Mouse (Mus musculus): ENCODE results near the gene Plcd1. TPM values are rescaled to one million over a fixed set of nuclear protein-coding genes. Genes with fewer than 3 reads are reported as not detected.

Gene Plcd1
- polyA plus RNA-seq, 1 experiment from 2014 or later = 21.0 TPM

DNA sequence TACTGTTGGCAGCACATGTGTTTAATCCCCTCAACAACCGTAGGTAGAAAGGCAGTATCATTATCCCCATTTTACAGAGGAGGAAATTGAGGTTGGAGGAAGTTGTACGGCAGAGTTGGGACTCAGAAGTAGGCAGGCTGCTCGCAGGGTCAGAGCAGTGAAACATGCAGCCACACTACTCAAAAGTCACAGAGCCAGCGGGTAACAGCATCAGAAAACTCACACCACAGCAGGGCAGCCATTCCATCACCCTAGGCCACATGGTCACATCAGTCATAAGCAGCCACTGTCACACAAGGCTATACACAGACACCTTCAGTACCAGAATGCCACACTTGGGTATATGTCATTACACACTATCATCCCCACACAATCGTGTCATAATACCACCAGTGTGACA is 6.0 kb downstream of the Plcd1 start:
- Histone ChIP-seq H3K4me2 (replicated peaks) (peak overlapping the region; percentile 47; the same call in 1 of the 2 replicates), H3K27me3 (peaks cover 45% of the 10 kb centered on the region), H3K9me3 (no peaks in the 10 kb centered on the region), H3K4me1 (replicated peaks) (peaks cover 51% of the 10 kb centered on the region), H3K27ac (no peak overlapping the region), H3K9ac (replicated peaks) (no peak overlapping the region), H3K36me3 (peaks cover 3% of the 10 kb centered on the region; the same call in 1 of the 2 replicates), H3K4me3 (replicated peaks) (no peak overlapping the region)
- no peak for ATAC-seq
- WGBS = 91% methylated on average over 5 of the region's 5 CpGs

DNA sequence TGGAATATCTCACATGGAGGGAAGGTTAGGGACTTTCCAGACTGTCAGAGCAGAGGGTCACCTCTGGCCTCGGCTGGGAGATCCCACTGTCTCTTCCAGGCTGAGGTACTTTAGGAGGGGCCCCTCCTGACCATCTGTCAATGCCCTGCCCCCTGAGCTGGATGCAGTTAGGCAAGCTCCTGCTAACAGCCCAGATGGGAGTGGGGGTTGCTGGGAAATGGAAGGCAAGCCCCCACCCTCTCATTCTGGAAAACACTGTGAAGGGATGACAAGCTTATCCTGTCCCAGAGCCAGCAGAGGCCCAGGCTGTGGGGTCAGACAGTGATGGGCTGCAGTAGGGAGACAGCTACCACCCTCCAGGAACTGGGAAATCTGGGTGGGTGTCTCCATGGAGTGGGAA is 6.9 kb downstream of the Plcd1 start:
- ATAC-seq = no peak
- H3K27ac ChIP-seq = no peak overlapping the region
- no peak overlapping the region for H3K4me2 ChIP-seq (replicated peaks)
- H3K9ac ChIP-seq (replicated peaks) = no peak overlapping the region
- H3K9me3 ChIP-seq = no peaks in the 10 kb centered on the region
- WGBS = 29% methylated on average over 1 of the region's 1 CpGs
- no peak overlapping the region for H3K4me3 ChIP-seq (replicated peaks)
- peaks cover 3% of the 10 kb centered on the region; the same call in 1 of the 2 replicates for H3K36me3 ChIP-seq
- peaks cover 36% of the 10 kb centered on the region for H3K27me3 ChIP-seq
- H3K4me1 ChIP-seq (replicated peaks) = peaks cover 51% of the 10 kb centered on the region

GRCm38 (mm10) chr9:119083966-119084365 is 9.3 kb downstream of the Plcd1 start:
- Histone ChIP-seq H3K9me3 (no peaks in the 10 kb centered on the region), H3K36me3 (peaks cover 14% of the 10 kb centered on the region), H3K4me1 (replicated peaks) (peaks cover 46% of the 10 kb centered on the region), H3K27me3 (peaks cover 24% of the 10 kb centered on the region), H3K27ac (no peak overlapping the region), H3K4me3 (replicated peaks) (no peak overlapping the region), H3K4me2 (replicated peaks) (no peak overlapping the region), H3K9ac (replicated peaks) (no peak overlapping the region)
- no peak for ATAC-seq
- 86% methylated on average over 10 of the region's 10 CpGs for WGBS

DNA sequence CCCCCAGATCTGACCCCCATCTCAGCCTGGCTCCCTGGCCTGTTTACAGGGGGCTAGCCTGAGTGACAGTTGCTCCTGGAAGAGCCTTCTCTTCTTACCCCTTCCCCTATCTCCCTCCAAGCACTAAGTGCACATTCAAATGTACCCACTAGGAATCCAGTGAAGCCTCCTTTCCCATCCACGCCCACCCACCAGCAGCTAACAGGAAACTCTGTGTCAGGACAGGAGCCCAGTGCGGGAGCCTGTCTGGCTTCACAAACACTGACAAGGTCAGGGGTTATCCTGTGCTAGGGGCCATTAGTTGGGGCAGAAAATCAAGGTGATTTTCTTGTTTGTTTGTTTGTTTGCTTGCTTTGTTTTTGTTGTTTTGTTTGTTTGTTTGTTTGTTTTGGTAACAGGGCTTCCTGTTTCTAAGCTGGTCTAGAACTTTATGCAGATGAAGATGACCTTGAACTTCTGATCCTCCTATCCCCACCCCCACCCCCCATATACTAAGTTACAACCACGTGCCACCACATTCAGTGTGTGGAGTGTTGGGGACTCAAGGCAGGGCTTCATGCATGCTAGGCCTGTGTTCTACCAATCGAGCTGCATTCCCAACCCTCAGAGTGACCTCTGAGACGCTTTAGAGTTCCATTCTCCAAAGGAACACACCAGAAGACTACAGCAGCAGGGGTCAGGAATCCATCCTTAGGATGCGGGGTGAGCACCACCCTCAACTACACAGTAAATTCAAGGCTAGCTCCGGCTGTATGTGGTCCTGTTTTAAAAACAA is 10.5 kb downstream of the Plcd1 start:
- Histone ChIP-seq H3K9ac (replicated peaks) (no peak overlapping the region), H3K36me3 (peaks cover 22% of the 10 kb centered on the region), H3K27ac (peak overlapping the region; percentile 82), H3K4me2 (replicated peaks) (no peak overlapping the region), H3K27me3 (peaks cover 20% of the 10 kb centered on the region), H3K4me3 (replicated peaks) (no peak overlapping the region), H3K9me3 (no peaks in the 10 kb centered on the region), H3K4me1 (replicated peaks) (peaks cover 37% of the 10 kb centered on the region)
- 62% methylated on average over 7 of the region's 7 CpGs for WGBS
- ATAC-seq = peak; percentile 22

DNA sequence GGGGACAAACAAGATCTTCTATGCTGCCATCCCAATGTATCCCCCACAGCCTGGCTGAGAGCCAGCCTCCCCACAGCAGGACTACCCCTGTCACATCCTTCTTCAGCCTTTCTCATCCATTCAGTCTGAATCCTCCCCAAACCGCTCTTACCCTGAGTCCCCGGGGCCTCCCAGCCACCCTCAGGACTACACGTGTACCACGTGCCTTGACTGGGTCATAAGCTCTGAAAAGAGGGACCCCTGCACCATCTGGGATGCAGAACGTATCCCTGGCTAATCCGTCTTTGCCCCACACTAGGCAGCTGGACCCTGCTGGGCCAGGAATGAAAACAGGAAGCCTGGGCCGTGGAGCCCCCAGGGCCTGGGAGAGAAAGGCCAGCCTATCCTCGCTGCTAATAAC is 11.3 kb downstream of the Plcd1 start:
- Histone ChIP-seq H3K4me1 (replicated peaks) (peaks cover 29% of the 10 kb centered on the region), H3K27me3 (peaks cover 13% of the 10 kb centered on the region), H3K36me3 (peaks cover 25% of the 10 kb centered on the region), H3K27ac (peak overlapping the region; percentile 82), H3K4me2 (replicated peaks) (no peak overlapping the region), H3K9me3 (no peaks in the 10 kb centered on the region), H3K9ac (replicated peaks) (0 out of 2 replicates have a peak overlapping the region, but pooled peaks have one; percentile 36), H3K4me3 (replicated peaks) (no peak overlapping the region)
- 2% methylated on average over 8 of the region's 8 CpGs for WGBS
- ATAC-seq = peak; percentile 89

GRCm38 (mm10) chr9:119080040-119080675 is 13.1 kb downstream of the Plcd1 start:
- WGBS = 90% methylated on average over 5 of the region's 5 CpGs
- H3K27ac ChIP-seq = no peak overlapping the region
- peaks cover 7% of the 10 kb centered on the region for H3K27me3 ChIP-seq
- peaks cover 44% of the 10 kb centered on the region for H3K36me3 ChIP-seq
- H3K4me2 ChIP-seq (replicated peaks) = no peak overlapping the region
- no peak overlapping the region for H3K9ac ChIP-seq (replicated peaks)
- H3K4me1 ChIP-seq (replicated peaks) = peaks cover 19% of the 10 kb centered on the region
- H3K4me3 ChIP-seq (replicated peaks) = no peak overlapping the region
- no peaks in the 10 kb centered on the region for H3K9me3 ChIP-seq
- ATAC-seq = no peak

DNA sequence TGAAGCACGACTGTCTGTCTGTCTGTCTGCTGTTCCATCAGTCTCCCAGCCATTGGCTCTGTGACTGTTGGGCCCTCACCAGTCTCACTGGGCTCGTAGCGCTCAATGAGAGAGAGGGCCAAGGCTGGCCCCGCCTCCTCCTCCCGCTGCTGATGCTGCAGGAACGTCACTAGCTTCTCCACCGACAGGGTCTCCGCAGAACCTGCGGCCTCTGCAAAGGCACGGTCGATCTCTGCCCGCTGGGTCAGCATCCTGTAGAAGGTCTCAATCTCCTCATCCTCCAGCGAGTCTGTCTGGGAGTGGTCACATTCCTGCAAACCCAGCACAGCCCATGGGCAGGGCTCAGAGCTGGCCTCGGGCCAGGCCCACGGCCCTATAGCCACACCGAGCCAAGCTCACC is 17.6 kb downstream of the Plcd1 start:
- Histone ChIP-seq H3K9me3 (no peaks in the 10 kb centered on the region), H3K27me3 (peaks cover 2% of the 10 kb centered on the region; the same call in 1 of the 2 replicates), H3K4me2 (replicated peaks) (no peak overlapping the region), H3K27ac (no peak overlapping the region), H3K4me1 (replicated peaks) (no peaks in the 10 kb centered on the region), H3K9ac (replicated peaks) (no peak overlapping the region), H3K36me3 (peaks cover 66% of the 10 kb centered on the region), H3K4me3 (replicated peaks) (no peak overlapping the region)
- 74% methylated on average over 16 of the region's 16 CpGs for WGBS
- ATAC-seq = no peak

GRCm38 (mm10) chr9:119073184-119073895 is 20.0 kb downstream of the Plcd1 start:
- no peak overlapping the region for H3K9ac ChIP-seq (replicated peaks)
- ATAC-seq = no peak
- 91% methylated on average over 15 of the region's 15 CpGs for WGBS
- H3K36me3 ChIP-seq = peaks cover 54% of the 10 kb centered on the region
- H3K4me3 ChIP-seq (replicated peaks) = no peak overlapping the region
- no peaks in the 10 kb centered on the region for H3K9me3 ChIP-seq
- no peaks in the 10 kb centered on the region for H3K27me3 ChIP-seq
- no peak overlapping the region for H3K4me2 ChIP-seq (replicated peaks)
- no peak overlapping the region for H3K27ac ChIP-seq
- H3K4me1 ChIP-seq (replicated peaks) = no peaks in the 10 kb centered on the region

GRCm38 (mm10) chr9:119071786-119072185 is 21.5 kb downstream of the Plcd1 start:
- Histone ChIP-seq H3K4me2 (replicated peaks) (no peak overlapping the region), H3K4me1 (replicated peaks) (no peaks in the 10 kb centered on the region), H3K27me3 (no peaks in the 10 kb centered on the region), H3K27ac (no peak overlapping the region), H3K9ac (replicated peaks) (no peak overlapping the region), H3K36me3 (peaks cover 46% of the 10 kb centered on the region), H3K4me3 (replicated peaks) (no peak overlapping the region), H3K9me3 (no peaks in the 10 kb centered on the region)
- no peak for ATAC-seq
- WGBS = 88% methylated on average over 9 of the region's 9 CpGs

- H3K27ac ChIP-seq = no peak overlapping the region
- WGBS = 87% methylated on average over 13 of the region's 13 CpGs
- peaks cover 31% of the 10 kb centered on the region for H3K36me3 ChIP-seq
- H3K9ac ChIP-seq (replicated peaks) = no peak overlapping the region
- ATAC-seq = no peak
- H3K4me3 ChIP-seq (replicated peaks) = no peak overlapping the region
- no peaks in the 10 kb centered on the region for H3K27me3 ChIP-seq
- no peak overlapping the region for H3K4me2 ChIP-seq (replicated peaks)
- H3K4me1 ChIP-seq (replicated peaks) = no peaks in the 10 kb centered on the region
- H3K9me3 ChIP-seq = no peaks in the 10 kb centered on the region
Measured at GRCm38 (mm10) chr9:119070173-119070825, 23.0 kb downstream of the Plcd1 start.

DNA sequence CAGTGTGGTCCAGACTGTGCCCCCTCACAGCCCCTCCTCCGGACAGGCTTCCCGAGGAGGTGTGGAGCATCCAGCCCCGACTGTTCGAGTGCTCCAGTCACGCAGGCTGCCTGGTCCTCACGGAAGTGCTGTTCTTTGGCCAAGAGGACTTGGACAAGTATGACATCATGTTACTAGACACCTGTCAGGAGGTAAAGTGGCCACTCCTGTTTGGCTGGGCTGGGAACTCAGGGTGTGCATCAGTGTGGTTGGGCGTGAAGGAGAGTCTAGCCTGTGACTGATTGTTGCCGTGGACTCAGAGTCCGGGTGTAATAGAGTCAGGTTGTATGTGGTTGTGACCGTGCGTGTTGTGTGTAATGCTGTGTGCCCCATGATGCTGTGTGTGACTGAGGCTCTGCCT is 25.0 kb downstream of the Plcd1 start:
- no peak overlapping the region for H3K4me2 ChIP-seq (replicated peaks)
- no peak overlapping the region for H3K27ac ChIP-seq
- H3K4me3 ChIP-seq (replicated peaks) = no peak overlapping the region
- 88% methylated on average over 11 of the region's 11 CpGs for WGBS
- H3K27me3 ChIP-seq = no peaks in the 10 kb centered on the region
- no peak overlapping the region for H3K9ac ChIP-seq (replicated peaks)
- ATAC-seq = peak; percentile 27; the same call in 1 of the 2 replicates
- no peaks in the 10 kb centered on the region for H3K4me1 ChIP-seq (replicated peaks)
- peaks cover 12% of the 10 kb centered on the region for H3K36me3 ChIP-seq
- H3K9me3 ChIP-seq = no peaks in the 10 kb centered on the region
